Mouse (Mus musculus) heart, embryonic 11.5 days (tissue): ENCODE measurements at regions not wholly inside any gene's neighbourhood (a gene's known extent, or its start where the extent isn't known, plus 50 kb on each side); places are given as distances from the start of the nearest gene placed in this dataset.

Source experiments
- ATAC-seq: fragments of 200-750 bp; cut with Nextera tagmentation; replicated peaks from 2 replicates; pipeline ENCODE4 v1.8.0; 2017; ENCODE audit warnings: moderate library complexity; ENCODE audit not compliant: insufficient number of reproducible peaks, low FRiP score, low TSS enrichment
- H3K27ac ChIP-seq: fragments of 300-500 bp; sonication (generic); 2 replicates; pipeline ENCODE4 v1.5.1; 2014; ENCODE audit warnings: mild to moderate bottlenecking, low read depth, low read length
- H3K27me3 ChIP-seq: fragments of 300-500 bp; sonication (generic); 2 replicates; pipeline ENCODE4 v1.6.1; 2014; ENCODE audit warnings: mild to moderate bottlenecking, low read length, mixed read lengths; ENCODE audit not compliant: control insufficient read depth, insufficient read depth
- H3K36me3 ChIP-seq: fragments of 300-500 bp; sonication (generic); 2 replicates; pipeline ENCODE4 v1.6.1; 2014; ENCODE audit warnings: mild to moderate bottlenecking, low read length, moderate library complexity, mixed read lengths; ENCODE audit not compliant: control insufficient read depth, insufficient read depth
- H3K4me1 ChIP-seq: fragments of 300-500 bp; sonication (generic); 2 replicates; pipeline ENCODE4 v1.6.1; 2014; ENCODE audit warnings: low read length; ENCODE audit not compliant: control insufficient read depth, insufficient read depth
- H3K4me2 ChIP-seq: fragments of 300-500 bp; sonication (generic); 2 replicates; pipeline ENCODE4 v1.6.1; 2014; ENCODE audit warnings: mild to moderate bottlenecking, moderate library complexity
- H3K4me3 ChIP-seq: fragments of 300-500 bp; sonication (generic); 2 replicates; pipeline ENCODE4 v1.5.1; 2014; ENCODE audit warnings: low read depth, low read length
- H3K9ac ChIP-seq: fragments of 300-500 bp; sonication (generic); 2 replicates; pipeline ENCODE4 v1.6.1; 2014; ENCODE audit warnings: mild to moderate bottlenecking, low read depth, low read length, moderate library complexity
- H3K9me3 ChIP-seq: fragments of 300-500 bp; sonication (generic); replicated peaks from 2 replicates; pipeline ENCODE4 v1.6.1; 2016; ENCODE audit warnings: low read length; ENCODE audit not compliant: control insufficient read depth
- WGBS: fragments of 180-500 bp; shearing (Covaris S2); extraction: QIAGEN DNeasy Blood & Tissue Kit; methylation state at CpG from one replicate; pipeline ENCODE4 v1.1.7; 2014; ENCODE audit not compliant: insufficient replicate concordance; 5-methylcytosine and 5-hydroxymethylcytosine counted together

- Histone ChIP-seq H3K9me3 (no peaks in the 10 kb centered on the region), H3K4me2 (no peak overlapping the region; the same call in 1 of the 2 replicates), H3K27me3 (no peaks in the 10 kb centered on the region), H3K36me3 (no peaks in the 10 kb centered on the region), H3K4me1 (peaks cover 18% of the 10 kb centered on the region), H3K9ac (0 out of 2 replicates have a peak overlapping the region, but pooled peaks have one; percentile 49), H3K27ac (peak overlapping the region; percentile 67), H3K4me3 (no peak overlapping the region)
- WGBS = 42% methylated on average over 13 of the region's 13 CpGs
- peak; percentile 57; the same call in 1 of the 2 replicates for ATAC-seq
Measured at GRCm38 (mm10) chr15:96751243-96752061, 51.9 kb upstream of the Slc38a2 start.

GRCm38 (mm10) chr15:96749534-96750256, 50.2 kb upstream of the Slc38a2 start:
- no peak for ATAC-seq
- no peaks in the 10 kb centered on the region for H3K27me3 ChIP-seq
- H3K36me3 ChIP-seq = no peaks in the 10 kb centered on the region
- H3K4me3 ChIP-seq = no peak overlapping the region
- H3K9me3 ChIP-seq = no peaks in the 10 kb centered on the region
- H3K4me1 ChIP-seq = peaks cover 20% of the 10 kb centered on the region
- H3K4me2 ChIP-seq = peak overlapping the region; percentile 31
- H3K9ac ChIP-seq = peak overlapping the region; percentile 56; the same call in 1 of the 2 replicates
- WGBS = 55% methylated on average over 9 of the region's 9 CpGs
- H3K27ac ChIP-seq = peak overlapping the region; percentile 97
